Mouse (Mus musculus): ENCODE measurements around the gene Sorcs1. TPM values are rescaled to one million over a fixed set of nuclear protein-coding genes. Genes with fewer than 3 reads are reported as not detected.

Sorcs1 gene
- total RNA-seq, 2 experiments from 2014 or later: 37.8 to 41.2 TPM

- no peak overlapping the region for H3K27ac ChIP-seq
- intact Hi-C loops (cut with DNase I): no loop called here
- TF ChIP-seq CTCF (IDR thresholded peaks at IDR 0.05): no peak
- H3K4me3 ChIP-seq: no peak overlapping the region
- DNase-seq (ENCODE audit: extremely low spot score in 1 of 2, low spot score in 2 of 2): no peak
Observed at GRCm38 (mm10) chr19:50326151-50326550, 352.3 kb downstream of the Sorcs1 start.

- Histone ChIP-seq H3K4me3 (no peak overlapping the region), H3K27ac (no peak overlapping the region)
- no peak for DNase-seq (ENCODE audit: extremely low spot score in 1 of 2, low spot score in 2 of 2)
- intact Hi-C loops (cut with DNase I): no loop called here
- TF ChIP-seq CTCF (IDR thresholded peaks at IDR 0.05): no peak
Observed at GRCm38 (mm10) chr19:50325686-50326085, 352.8 kb downstream of the Sorcs1 start.

- intact Hi-C loops (cut with DNase I): no loop called here
- no peak for DNase-seq (ENCODE audit: extremely low spot score in 1 of 2, low spot score in 2 of 2)
- Histone ChIP-seq H3K4me3 (no peak overlapping the region), H3K27ac (no peak overlapping the region)
- TF ChIP-seq CTCF (IDR thresholded peaks at IDR 0.05): no peak
Observed at GRCm38 (mm10) chr19:50307046-50307445, 371.4 kb downstream of the Sorcs1 start.

DNA sequence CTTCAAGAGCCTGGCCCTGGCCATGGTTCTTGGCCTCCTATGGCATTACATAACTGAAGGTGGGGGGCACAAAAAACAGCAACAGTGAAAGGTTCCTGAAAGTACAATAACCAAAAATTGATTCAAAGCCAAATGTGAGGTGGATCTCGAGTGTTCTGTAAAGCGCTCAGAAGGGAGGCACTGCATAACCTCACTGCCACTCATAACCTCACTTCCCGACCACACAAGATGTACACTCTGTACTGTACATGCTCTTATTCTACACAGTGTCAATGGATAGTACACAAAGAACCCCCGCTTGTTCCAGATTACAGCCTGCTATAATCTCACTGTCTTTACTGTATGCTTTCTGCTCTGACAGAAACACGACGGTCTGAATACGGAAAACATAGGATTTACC is 384.2 kb downstream of the Sorcs1 start:
- intact Hi-C loops (cut with DNase I): no loop called here
- no peak overlapping the region for H3K27ac ChIP-seq
- DNase-seq (ENCODE audit: extremely low spot score in 1 of 2, low spot score in 2 of 2): no peak
- TF ChIP-seq CTCF (IDR thresholded peaks at IDR 0.05): no peak
- H3K4me3 ChIP-seq: no peak overlapping the region

DNA sequence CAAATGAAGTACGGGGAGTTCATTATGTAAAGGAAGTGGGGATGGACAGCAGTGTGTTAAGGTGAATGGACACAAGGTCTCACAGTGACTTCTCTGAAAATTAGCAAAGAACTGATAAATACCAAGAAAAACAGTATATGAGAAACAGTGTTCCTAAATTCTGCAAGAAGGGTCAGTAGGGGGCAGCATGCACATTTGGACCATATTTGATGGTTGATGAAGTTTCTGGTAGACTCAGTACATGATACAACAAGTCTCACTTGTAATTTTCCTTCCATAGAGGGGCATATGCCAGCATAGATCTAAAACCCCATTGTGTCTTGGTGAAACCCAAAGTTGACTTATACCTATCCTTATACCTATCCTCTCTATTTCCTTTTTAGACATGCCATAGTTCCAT is 414.0 kb downstream of the Sorcs1 start:
- DNase-seq (ENCODE audit: extremely low spot score in 1 of 2, low spot score in 2 of 2): peak in 1 of 2 experiments; percentile 36

GRCm38 (mm10) chr19:50258718-50259413 is 419.6 kb downstream of the Sorcs1 start:
- intact Hi-C loops (cut with DNase I): loop anchor here (1.0 kb wide), 1 partner anchor 942 kb away; no protein-coding TSS in a partner anchor
- Histone ChIP-seq H3K4me3 (no peak overlapping the region), H3K27ac (no peak overlapping the region)
- peak; percentile 84 for TF ChIP-seq CTCF (IDR thresholded peaks at IDR 0.05)
- DNase-seq (ENCODE audit: extremely low spot score in 1 of 2, low spot score in 2 of 2): peak; percentile 49 to 51

More for the DNA sequence above, 414.0 kb downstream of the Sorcs1 start:
- Histone ChIP-seq H3K4me3 (no peak overlapping the region), H3K27ac (no peak overlapping the region)
- intact Hi-C loops (cut with DNase I): loop anchor here (5.0 to 10.0 kb wide), 3 partner anchors 160 to 650 kb away; partner anchors contain the start of gene Sorcs1
- TF ChIP-seq CTCF (IDR thresholded peaks at IDR 0.05): peak; percentile 56

GRCm38 (mm10) chr19:50220476-50220875 is 458.0 kb downstream of the Sorcs1 start:
- intact Hi-C loops (cut with DNase I): no loop called here
- Histone ChIP-seq H3K4me3 (no peak overlapping the region), H3K27ac (no peak overlapping the region)
- DNase-seq (ENCODE audit: extremely low spot score in 1 of 2, low spot score in 2 of 2): no peak
- no peak for TF ChIP-seq CTCF (IDR thresholded peaks at IDR 0.05)

DNA sequence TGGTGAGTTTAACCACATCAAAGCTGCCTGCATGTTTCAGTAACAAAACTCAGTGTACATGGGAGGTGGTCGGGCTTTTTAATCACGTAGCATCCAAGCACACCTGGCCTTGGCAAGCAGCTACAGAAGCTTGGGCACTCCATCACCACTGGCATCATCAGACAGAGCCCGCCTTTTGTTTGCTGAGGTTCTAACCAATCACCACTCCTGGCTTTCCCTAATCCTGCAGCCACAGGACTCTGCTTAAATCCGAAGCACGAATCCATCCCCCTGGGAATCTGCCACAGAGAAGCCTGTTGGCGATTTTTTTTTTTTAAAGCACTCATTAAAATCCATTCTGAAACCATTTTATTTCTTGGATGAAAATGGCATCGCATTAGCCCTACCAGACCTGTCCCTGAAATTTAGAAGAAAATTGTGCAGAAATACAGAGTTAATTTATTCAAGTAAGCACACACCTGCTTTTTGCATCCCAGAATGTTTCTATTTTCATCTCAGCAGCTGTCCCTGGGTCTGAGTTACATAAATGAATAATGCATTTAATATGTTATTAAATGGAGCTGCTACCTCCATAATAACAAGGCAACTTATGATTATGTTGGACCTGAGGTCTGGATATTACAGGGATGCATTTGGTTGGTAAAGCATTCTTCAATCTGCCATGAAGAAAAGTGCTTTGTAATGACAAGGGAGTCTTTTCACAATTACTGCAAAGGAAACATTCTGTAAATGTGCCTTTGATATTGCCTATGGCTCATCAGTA is 463.8 kb downstream of the Sorcs1 start:
- intact Hi-C loops (cut with DNase I): no loop called here
- TF ChIP-seq CTCF (IDR thresholded peaks at IDR 0.05): no peak
- Histone ChIP-seq H3K4me3 (no peak overlapping the region), H3K27ac (no peak overlapping the region)
- DNase-seq (ENCODE audit: extremely low spot score in 1 of 2, low spot score in 2 of 2): no peak

GRCm38 (mm10) chr19:50210456-50210855 is 468.0 kb downstream of the Sorcs1 start:
- H3K4me3 ChIP-seq: no peak overlapping the region
- DNase-seq (ENCODE audit: extremely low spot score in 1 of 2, low spot score in 2 of 2): no peak
- no peak for TF ChIP-seq CTCF (IDR thresholded peaks at IDR 0.05)
- no peak overlapping the region for H3K27ac ChIP-seq
- intact Hi-C loops (cut with DNase I): no loop called here

GRCm38 (mm10) chr19:50204341-50204740 is 474.1 kb downstream of the Sorcs1 start:
- no peak for DNase-seq (ENCODE audit: extremely low spot score in 1 of 2, low spot score in 2 of 2)
- intact Hi-C loops (cut with DNase I): no loop called here
- H3K4me3 ChIP-seq: no peak overlapping the region
- no peak for TF ChIP-seq CTCF (IDR thresholded peaks at IDR 0.05)
- H3K27ac ChIP-seq: no peak overlapping the region

GRCm38 (mm10) chr19:50196592-50196991 is 481.9 kb downstream of the Sorcs1 start:
- no peak for TF ChIP-seq CTCF (IDR thresholded peaks at IDR 0.05)
- DNase-seq (ENCODE audit: extremely low spot score in 1 of 2, low spot score in 2 of 2): no peak
- H3K27ac ChIP-seq: no peak overlapping the region
- no peak overlapping the region for H3K4me3 ChIP-seq
- intact Hi-C loops (cut with DNase I): no loop called here
